Mouse (Mus musculus) liver, adult (tissue): ENCODE data around the gene Tmem222.

Experiments used
- GATA4 ChIP-seq: IDR thresholded peaks from 2 replicates; pipeline ENCODE4 v1.6.1; 2014; ENCODE audit warnings: mild to moderate bottlenecking, low read length; ENCODE audit not compliant: insufficient replicate concordance

Gene Tmem222

DNA sequence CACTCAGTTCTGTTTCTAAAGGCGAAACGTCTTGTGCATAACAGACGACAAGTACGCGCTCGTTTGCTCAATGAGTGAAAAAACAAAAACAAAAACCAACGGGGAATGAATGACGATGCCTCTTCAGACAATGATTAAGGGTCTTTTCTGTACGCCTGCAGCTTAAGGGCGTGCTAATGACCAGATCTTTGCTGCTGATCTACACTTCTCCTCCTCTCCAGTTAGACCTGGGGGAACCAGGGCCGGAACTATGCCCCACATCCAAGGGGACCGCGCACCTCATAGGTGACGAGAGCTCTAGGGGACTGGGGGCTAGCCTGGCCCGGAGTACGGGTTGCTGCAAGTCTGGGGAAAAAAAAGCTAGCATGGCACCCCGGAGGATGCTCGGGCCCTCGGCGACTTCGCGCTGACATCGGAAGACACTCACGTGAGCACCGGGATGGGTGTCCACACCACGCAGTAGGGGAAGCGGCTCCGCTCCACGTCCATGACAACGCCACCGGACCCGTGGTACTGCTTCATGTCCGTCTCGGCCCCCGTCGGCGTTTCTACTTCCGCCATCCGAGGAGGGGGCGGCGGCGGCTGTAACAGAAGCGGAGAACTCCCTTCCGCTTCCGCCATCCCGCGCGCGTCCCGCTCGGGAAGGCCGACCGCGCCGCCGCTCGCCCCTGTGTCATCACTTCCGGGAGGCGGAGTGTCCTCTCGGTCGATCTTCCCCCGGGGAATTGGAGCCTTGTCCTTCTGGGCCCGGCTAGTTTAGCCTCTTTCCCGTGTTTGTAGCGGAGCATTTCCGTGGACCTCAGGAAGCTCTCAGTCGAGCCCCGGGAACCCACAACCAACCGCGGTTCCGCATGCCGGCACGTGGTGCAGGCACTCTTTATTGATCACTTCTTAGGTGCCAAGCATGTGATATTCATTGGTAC lies at the start of gene Tmem222:
Tmem222 (minus strand) TSS at position 689 of the 923 bp plus-strand sequence.
- peak; percentile 71; the same call in 1 of the 2 replicates for TF ChIP-seq GATA4

- no peak for TF ChIP-seq GATA4
Observed at GRCm38 (mm10) chr4:133319667-133320066, 42.1 kb upstream of the Tmem222 start.

DNA sequence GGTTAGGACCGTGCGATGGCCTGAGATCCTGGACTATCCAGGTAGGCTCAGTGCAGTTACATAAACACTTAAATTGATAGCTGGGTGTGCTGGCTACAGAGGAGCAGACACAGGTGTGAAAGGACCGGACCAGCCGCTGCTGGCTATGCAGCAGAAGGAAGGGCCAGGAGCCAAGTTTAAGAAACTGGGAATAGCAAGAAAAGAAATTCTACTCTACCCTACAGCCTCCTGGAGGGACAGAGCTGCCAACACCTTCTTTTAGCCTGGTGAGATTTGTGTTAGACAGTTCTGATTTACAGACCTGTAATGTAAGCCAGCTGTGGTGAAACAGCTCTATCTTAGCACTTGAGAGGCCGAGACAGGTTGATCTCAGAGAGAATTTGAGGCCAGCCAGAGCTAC lies 38.4 kb upstream of the Tmem222 start:
- no peak for TF ChIP-seq GATA4

DNA sequence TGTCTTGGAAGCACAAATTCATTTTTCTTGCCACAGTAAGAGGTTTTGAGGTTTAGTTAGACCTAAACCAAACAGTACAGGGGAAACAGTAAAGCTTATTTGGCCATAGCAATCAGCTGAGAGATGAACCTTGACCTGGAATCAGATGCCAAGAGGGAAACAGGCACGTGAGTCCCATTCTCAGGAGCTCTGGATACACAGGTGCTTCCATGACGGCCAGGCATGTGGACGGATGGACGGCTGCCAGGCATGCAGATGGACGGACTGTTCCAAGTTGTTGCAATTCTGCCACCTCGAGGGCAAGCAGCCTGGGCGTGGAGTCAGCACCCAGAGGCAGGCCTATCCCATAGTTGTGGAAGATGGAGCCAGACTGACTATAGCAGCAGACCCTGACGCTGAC lies 37.3 kb upstream of the Tmem222 start:
- TF ChIP-seq GATA4 = peak; percentile 66; the same call in 1 of the 2 replicates

- TF ChIP-seq GATA4 = no peak
Observed at GRCm38 (mm10) chr4:133309948-133310347, 32.4 kb upstream of the Tmem222 start.

DNA sequence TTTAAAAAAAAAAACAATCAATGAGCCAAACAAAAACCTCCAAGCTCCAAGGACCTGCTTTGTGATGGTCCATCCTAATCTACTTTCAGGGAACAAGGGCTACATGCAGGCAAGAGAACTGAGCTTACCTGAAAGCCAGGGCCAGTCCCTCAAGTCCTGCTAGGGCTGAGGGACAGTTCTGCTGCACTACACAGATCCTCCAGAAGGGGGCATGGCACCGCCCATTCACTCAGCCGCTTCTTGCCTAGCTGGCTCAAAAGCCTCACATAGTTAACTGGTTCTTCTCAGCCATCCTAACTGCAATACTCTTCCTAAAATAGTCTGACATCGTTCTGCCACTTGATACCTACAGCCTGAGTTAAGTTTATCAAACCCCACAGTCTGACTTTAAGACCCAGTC lies 29.7 kb upstream of the Tmem222 start:
- no peak for TF ChIP-seq GATA4

- no peak for TF ChIP-seq GATA4
Observed at GRCm38 (mm10) chr4:133305825-133306224, 28.2 kb upstream of the Tmem222 start.

DNA sequence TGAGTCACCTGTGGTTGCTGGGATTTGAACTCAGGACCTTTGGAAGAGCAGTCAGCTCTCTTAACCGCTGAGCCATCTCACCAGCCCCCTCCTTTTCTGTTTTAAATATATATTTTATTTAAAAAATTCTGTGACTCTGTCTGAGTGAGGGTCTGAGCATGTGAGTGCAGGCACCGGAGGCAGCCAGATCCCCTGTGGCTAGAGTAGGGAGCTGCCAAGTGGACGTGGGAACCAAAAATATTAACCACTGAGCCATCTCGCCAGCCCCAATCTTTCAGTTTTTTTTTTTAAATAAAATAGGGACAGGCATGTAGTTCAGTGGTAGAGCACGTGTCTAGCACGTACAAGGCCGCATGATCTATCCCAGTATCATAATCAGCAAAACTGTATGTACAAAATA lies 27.2 kb upstream of the Tmem222 start:
- no peak for TF ChIP-seq GATA4

DNA sequence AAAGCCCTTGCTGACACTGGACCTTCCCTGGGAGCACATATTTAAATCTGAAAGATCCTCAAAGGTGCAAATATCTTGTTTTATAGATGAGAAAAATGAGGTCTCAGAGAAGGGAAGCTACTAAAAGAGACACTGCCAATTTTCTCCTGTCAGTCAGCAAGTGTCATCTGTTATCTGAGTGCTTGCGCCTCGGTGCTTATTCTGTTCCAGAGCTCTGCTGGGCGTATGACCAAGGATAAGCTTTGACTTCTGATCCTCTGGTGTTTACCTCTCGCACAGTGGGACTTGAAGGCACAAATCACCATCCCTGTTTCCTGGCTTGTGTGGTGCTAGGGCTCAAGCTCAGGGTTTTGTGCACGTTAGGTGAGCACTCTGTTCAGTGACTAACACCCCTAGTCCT lies 25.1 kb upstream of the Tmem222 start:
- TF ChIP-seq GATA4 = no peak

DNA sequence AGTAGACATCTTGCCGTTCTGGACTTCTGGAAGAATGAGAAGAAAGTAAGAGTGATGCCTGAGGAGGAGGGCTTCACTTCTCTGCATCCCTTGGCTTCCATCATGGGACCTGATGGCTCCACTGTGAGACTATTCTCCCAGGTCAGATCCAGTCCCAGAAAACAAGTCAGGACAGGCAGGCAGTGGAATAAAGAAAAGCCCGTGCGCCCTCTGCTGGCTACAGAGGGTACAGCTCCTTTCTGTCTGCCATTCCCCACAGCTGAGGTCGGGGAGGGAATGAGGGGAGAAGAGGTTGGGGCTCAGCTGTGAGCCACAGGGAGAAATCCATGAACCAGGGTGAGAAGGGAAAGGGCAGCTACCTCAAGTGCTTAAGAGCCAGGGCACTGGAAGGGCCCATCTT lies 24.2 kb upstream of the Tmem222 start:
- no peak for TF ChIP-seq GATA4

DNA sequence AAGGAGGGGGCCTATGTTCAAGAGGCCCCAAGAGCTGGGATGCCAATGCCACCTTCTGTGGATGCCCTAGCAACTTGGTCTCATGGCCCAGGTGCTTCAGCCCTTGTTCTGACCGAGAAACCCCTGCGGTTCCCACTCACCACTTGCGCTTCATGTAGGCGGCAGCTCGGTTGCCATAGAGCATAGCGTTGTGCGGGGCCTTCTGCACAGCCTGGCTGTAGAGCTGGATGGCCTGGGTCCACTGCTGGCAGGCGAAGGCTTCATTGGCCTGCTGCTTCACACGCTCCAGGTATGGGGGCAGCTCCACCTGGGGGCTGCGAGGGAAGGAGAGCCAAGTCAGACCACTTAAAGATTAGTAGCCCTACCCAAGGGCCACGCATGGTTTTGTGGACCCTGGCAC lies 22.8 kb upstream of the Tmem222 start:
- TF ChIP-seq GATA4 = no peak

- no peak for TF ChIP-seq GATA4
Observed at GRCm38 (mm10) chr4:133299701-133300100, 22.1 kb upstream of the Tmem222 start.

GRCm38 (mm10) chr4:133298516-133299365 lies 21.1 kb upstream of the Tmem222 start:
- no peak for TF ChIP-seq GATA4

GRCm38 (mm10) chr4:133297801-133298238 lies 20.2 kb upstream of the Tmem222 start:
- no peak for TF ChIP-seq GATA4

DNA sequence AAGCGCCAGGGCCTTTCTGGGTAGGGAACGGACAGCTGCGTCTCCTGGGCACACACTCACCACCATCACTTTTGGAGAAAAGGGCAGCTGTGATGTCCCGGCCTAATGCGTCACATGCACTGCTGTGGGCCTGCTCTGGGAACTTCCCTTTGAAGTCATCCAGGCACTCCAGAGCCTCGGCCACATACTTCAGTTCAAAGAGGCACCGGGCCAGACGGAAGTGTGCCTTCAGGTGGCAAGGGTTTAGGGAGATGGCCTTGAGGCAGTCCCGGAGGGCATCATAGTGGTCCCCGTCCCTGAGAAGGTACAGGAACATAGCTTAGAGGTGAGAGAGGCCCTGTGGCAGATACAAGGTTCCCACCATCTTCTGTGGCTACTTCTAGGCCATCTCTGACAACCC lies 19.8 kb upstream of the Tmem222 start:
- no peak for TF ChIP-seq GATA4

DNA sequence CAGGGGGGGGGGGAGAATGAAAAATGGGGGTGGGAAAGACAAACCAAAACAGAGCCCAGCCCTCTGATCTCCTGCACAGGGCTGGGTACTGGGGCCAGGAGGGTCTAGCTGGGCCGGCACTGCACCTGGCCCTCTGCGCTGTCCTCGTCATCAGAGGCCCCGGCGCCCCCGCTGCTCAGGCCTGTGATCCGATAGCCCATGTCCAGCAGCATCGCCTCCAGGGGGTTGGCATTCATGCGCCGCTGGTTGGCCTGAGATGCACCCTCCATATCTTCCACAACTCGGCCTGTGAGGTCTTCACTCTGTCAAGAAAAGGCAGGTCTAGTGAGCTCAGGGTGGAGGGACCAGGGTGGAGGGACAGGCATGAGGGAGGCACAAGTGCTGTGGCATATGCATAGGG lies 16.5 kb upstream of the Tmem222 start:
- TF ChIP-seq GATA4 = no peak
